Mouse (Mus musculus) thymus, adult 2 months (tissue): ENCODE data around the gene Prmt3.

Experiments used
- CTCF ChIP-seq: fragments of 200-500 bp; IDR thresholded peaks from 2 replicates; pipeline ENCODE4 v1.5.1; 2012; ENCODE audit warnings: mild to moderate bottlenecking, control low read depth, low read length, moderate library complexity, borderline replicate concordance; ENCODE audit not compliant: control insufficient read depth, poor library complexity, insufficient read depth; ENCODE audit errors: extremely low read depth
- POLR2A ChIP-seq: fragments of 200-500 bp; IDR thresholded peaks from 2 replicates; pipeline ENCODE4 v1.6.1; 2012; ENCODE audit warnings: mild to moderate bottlenecking, low read length, control low read depth, moderate library complexity; ENCODE audit not compliant: control insufficient read depth, poor library complexity, insufficient read depth; ENCODE audit errors: extremely low read depth

DNA sequence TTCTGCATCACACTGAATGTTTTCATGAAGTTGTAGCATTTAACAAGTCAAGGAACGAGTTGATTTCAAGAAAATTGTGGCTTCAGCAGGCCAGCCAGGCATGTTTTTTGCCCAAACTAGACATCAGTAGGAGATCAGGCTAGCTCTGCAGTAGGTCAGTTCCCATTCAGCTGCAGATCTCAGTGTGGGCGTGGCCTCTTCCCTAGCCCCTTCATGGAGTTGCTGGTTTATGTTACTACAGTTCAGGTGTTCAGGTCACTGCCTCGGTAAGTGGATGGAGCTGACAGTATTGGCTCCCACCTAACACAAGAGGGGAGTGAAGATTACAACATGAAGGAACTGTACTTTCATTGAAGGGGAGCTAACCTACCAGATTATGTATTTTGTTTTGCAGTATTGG is 80.1 kb downstream of the Prmt3 start:
- TF ChIP-seq POLR2A (no peak), CTCF (no peak)
